Mouse (Mus musculus): ENCODE measurements around the gene Cadm1. TPM values are rescaled to one million over a fixed set of nuclear protein-coding genes. Genes with fewer than 3 reads are reported as not detected.

The Cadm1 gene
- total RNA-seq, 2 experiments from 2014 or later: 3.1 to 4.9 TPM

DNA sequence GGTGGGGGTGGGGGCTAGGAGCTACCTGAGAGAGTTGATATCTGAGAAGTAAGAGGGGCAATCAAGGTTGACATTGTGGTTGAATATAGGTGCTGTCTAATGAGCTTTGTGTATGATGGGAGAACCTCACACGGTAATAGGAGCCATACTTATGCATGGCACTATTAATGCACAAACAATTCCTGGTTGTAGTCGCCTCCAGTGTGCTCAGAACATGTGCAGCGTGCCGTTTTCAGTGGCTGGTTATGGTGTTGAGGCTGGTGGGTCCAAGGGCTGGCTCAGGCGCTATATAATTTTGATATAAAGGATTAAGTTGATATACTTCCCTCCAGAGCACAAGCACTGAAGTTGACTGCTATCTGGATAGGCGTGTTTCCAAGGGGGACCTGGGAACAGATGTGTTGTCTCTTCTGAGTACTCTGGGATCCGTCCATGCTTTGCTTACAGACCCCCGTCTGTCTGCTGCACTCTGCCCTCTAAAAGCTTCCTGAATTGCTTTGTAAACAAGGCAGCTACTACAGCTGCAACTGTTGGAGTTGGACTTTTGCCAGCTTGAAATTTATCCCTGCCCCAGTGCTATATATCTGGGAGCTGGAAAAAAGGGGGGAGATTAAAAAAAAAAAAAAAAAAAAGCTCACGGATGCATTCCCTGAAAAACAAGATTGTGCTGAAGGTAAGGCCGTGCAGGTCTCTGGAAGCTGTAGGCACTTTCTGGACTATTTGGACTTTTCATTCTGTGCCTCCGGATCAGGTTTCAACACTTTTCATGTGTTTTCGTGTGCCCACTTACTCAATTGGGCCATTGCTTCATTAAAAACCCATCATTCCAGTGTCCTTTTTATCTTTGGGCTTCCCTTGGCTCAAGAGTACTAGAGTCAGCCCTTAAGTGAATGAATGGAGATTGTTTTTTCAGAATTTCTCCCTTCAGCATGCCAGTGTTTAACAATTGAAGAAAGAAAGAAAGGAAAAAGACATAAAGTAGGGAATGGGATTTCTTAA lies 93.8 kb downstream of the Cadm1 start:
- intact Hi-C loops (cut with DNase I): no loop called here
- Histone ChIP-seq H3K4me3 (no peak overlapping the region), H3K27ac (no peak overlapping the region)
- no peak for TF ChIP-seq CTCF (IDR thresholded peaks at IDR 0.05)
- no peak for DNase-seq

- 0 out of 2 replicates have a peak, but pooled peaks have one; percentile 11 for TF ChIP-seq CTCF (IDR thresholded peaks at IDR 0.05)
- DNase-seq: peak; percentile 61
- intact Hi-C loops (cut with DNase I): no loop called here
- Histone ChIP-seq H3K27ac (peak overlapping the region; percentile 61), H3K4me3 (no peak overlapping the region)
Observed at GRCm38 (mm10) chr9:47624565-47625520, 94.9 kb downstream of the Cadm1 start.

- DNase-seq: no peak
- intact Hi-C loops (cut with DNase I): no loop called here
- TF ChIP-seq CTCF (IDR thresholded peaks at IDR 0.05): no peak
- Histone ChIP-seq H3K4me3 (no peak overlapping the region), H3K27ac (peak overlapping the region; percentile 61)
Observed at GRCm38 (mm10) chr9:47625621-47626210, 95.7 kb downstream of the Cadm1 start.

DNA sequence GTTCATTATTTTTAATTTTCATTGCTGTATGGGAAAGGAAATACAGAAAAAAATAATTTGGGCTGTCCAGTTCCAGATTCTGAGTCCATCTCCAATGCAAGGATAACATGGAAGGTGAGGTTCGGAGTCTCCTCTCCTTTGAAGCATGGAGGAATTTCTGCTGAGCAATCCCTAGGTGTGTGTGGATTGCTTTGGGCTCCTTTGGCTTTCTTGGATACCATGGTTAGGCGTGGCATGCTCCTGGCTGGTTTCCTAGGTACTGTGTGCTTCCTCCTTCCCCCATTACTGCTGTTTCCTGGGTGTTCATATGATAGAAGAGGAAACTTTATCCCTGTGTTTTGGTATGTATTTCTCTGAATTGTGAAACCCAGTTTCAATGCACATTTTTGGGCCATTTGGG lies 98.0 kb downstream of the Cadm1 start:
- H3K27ac ChIP-seq: no peak overlapping the region
- H3K4me3 ChIP-seq: no peak overlapping the region
- intact Hi-C loops (cut with DNase I): no loop called here
- TF ChIP-seq CTCF (IDR thresholded peaks at IDR 0.05): no peak
- DNase-seq: no peak

DNA sequence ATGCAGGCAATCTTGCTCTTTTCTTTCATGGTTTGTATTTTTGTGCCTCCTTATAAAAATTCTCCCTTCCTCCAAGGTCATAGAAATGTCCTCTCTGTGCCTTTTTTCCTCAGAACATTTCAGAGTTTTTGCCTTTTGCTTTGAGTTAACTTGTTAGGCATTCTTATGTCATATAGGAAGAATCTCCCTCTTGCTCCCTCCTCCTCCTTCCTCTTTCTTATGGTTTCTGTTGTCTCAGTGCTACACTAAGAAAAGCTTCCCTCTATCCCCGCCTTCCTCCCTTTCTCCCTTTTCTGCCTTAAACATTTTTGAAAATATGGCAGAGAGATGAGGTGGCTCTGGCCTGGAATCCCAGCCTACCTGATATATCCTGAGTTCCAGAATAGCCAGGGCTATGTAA lies 98.6 kb downstream of the Cadm1 start:
- Histone ChIP-seq H3K27ac (no peak overlapping the region), H3K4me3 (no peak overlapping the region)
- no peak for DNase-seq
- no peak for TF ChIP-seq CTCF (IDR thresholded peaks at IDR 0.05)
- intact Hi-C loops (cut with DNase I): no loop called here

- TF ChIP-seq CTCF (IDR thresholded peaks at IDR 0.05): no peak
- no peak for DNase-seq
- intact Hi-C loops (cut with DNase I): no loop called here
- H3K4me3 ChIP-seq: no peak overlapping the region
- H3K27ac ChIP-seq: no peak overlapping the region
Observed at GRCm38 (mm10) chr9:47634695-47635094, 104.7 kb downstream of the Cadm1 start.

- Histone ChIP-seq H3K4me3 (no peak overlapping the region), H3K27ac (no peak overlapping the region)
- intact Hi-C loops (cut with DNase I): no loop called here
- TF ChIP-seq CTCF (IDR thresholded peaks at IDR 0.05): no peak
- DNase-seq: no peak
Observed at GRCm38 (mm10) chr9:47642663-47643062, 112.7 kb downstream of the Cadm1 start.

- H3K27ac ChIP-seq: no peak overlapping the region
- no peak for TF ChIP-seq CTCF (IDR thresholded peaks at IDR 0.05)
- DNase-seq: no peak
- H3K4me3 ChIP-seq: no peak overlapping the region
- intact Hi-C loops (cut with DNase I): no loop called here
Observed at GRCm38 (mm10) chr9:47645056-47645455, 115.1 kb downstream of the Cadm1 start.

DNA sequence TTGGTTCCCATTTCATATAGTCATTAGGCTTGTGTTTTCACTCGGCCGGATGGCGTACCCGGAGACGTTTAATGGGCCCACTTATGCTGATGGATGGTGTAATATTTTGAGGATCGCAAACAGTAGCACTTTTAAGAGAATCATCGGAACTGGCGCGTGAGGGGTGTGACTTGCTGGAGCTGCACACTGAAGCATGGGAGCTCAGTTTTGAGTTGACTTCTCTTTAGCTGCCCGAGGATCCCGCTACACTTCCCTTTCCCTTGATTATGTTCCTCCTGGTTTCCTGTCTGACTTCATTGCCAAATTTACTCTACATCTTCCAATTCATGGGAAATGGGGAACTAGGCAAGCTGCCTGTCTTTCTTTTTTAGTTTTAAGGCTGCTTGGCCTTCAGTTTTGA lies 121.5 kb downstream of the Cadm1 start:
- no peak overlapping the region for H3K4me3 ChIP-seq
- no peak for TF ChIP-seq CTCF (IDR thresholded peaks at IDR 0.05)
- no peak for DNase-seq
- intact Hi-C loops (cut with DNase I): no loop called here
- no peak overlapping the region for H3K27ac ChIP-seq

GRCm38 (mm10) chr9:47652203-47652602 lies 122.2 kb downstream of the Cadm1 start:
- no peak for TF ChIP-seq CTCF (IDR thresholded peaks at IDR 0.05)
- Histone ChIP-seq H3K27ac (no peak overlapping the region), H3K4me3 (no peak overlapping the region)
- intact Hi-C loops (cut with DNase I): no loop called here
- DNase-seq: no peak

DNA sequence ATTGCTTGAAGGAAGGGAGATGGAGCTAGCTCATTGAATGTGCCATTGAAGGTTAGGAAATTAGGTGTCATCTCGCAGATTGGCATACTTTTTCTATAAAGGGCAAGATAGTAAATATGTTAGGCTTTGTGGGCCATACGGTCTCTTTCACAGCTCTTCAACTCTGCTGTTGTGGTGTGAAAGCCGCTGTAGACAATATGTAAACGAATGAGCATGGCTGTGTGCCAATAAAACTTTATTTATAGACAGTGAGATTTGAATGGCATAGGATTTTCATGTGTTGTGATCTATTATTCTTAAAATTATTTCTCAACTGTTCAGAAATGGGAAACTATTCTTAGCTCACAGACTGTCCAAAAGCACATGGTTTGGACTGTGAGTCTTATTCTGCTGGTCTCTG lies 123.0 kb downstream of the Cadm1 start:
- no peak for TF ChIP-seq CTCF (IDR thresholded peaks at IDR 0.05)

GRCm38 (mm10) chr9:47659366-47660090 lies 129.6 kb downstream of the Cadm1 start:
- DNase-seq: no peak
- Histone ChIP-seq H3K27ac (no peak overlapping the region), H3K4me3 (no peak overlapping the region)
- intact Hi-C loops (cut with DNase I): no loop called here
- TF ChIP-seq CTCF (IDR thresholded peaks at IDR 0.05): no peak

More for the DNA sequence above, 123.0 kb downstream of the Cadm1 start:
- intact Hi-C loops (cut with DNase I): no loop called here
- no peak overlapping the region for H3K27ac ChIP-seq
- no peak for DNase-seq
- H3K4me3 ChIP-seq: no peak overlapping the region
